ENCODE assay signal across 25 mouse cellular contexts in genomic region chr4:93579343-93579742, GRCm38 (mm10).
DNase-seq lines count a peak whose midpoint lies in the region; ATAC-seq lines count a peak whose summit lies in the region.
"Had no signal": no experiment of that assay in that cellular context is flagged by ENCODE, and none has a peak within 500 bp of the region (broad histone marks: within the 10 kb centered on the region; RNA-seq: fewer than 3 reads in every experiment).

No protein-coding gene starts in this region.

- H3K36me3 ChIP-seq in hindbrain, embryonic 14.5 days (replicated peaks; ENCODE audit: control insufficient read depth, insufficient read depth) = no peaks in the 10 kb centered on the region
- H3K36me3 ChIP-seq in hindbrain, embryonic 10.5 days = no peaks in the 10 kb centered on the region
- no peaks in the 10 kb centered on the region for H3K36me3 ChIP-seq in midbrain, embryonic 12.5 days
- H3K36me3 ChIP-seq in midbrain, embryonic 10.5 days = no peaks in the 10 kb centered on the region
- H3K36me3 ChIP-seq in embryonic facial prominence, embryonic 13.5 days = no peaks in the 10 kb centered on the region
- H3K36me3 ChIP-seq: embryonic facial prominence, embryonic 15.5 days; heart, embryonic 10.5 days; heart, embryonic 13.5 days; hindbrain, embryonic 12.5 days had no signal

- no peaks in the 10 kb centered on the region for H3K4me1 ChIP-seq in hindbrain, embryonic 14.5 days (replicated peaks; ENCODE audit: control insufficient read depth, insufficient read depth, low read length)
- H3K4me1 ChIP-seq in hindbrain, embryonic 10.5 days (replicated peaks) = no peaks in the 10 kb centered on the region
- H3K4me1 ChIP-seq in midbrain, embryonic 12.5 days = no peaks in the 10 kb centered on the region
- no peaks in the 10 kb centered on the region for H3K4me1 ChIP-seq in midbrain, embryonic 10.5 days
- H3K4me1 ChIP-seq in embryonic facial prominence, embryonic 13.5 days = no peaks in the 10 kb centered on the region
- H3K4me1 ChIP-seq: embryonic facial prominence, embryonic 15.5 days; forebrain, embryonic 13.5 days; heart, embryonic 10.5 days; heart, embryonic 13.5 days; hindbrain, embryonic 12.5 days had no signal

- no peaks in the 10 kb centered on the region for H3K27me3 ChIP-seq in hindbrain, embryonic 14.5 days (ENCODE audit: control insufficient read depth, insufficient read depth, low read length)
- no peaks in the 10 kb centered on the region for H3K27me3 ChIP-seq in hindbrain, embryonic 10.5 days (ENCODE audit: insufficient read depth, poor library complexity, severe bottlenecking)
- H3K27me3 ChIP-seq in midbrain, embryonic 12.5 days = no peaks in the 10 kb centered on the region
- H3K27me3 ChIP-seq in midbrain, embryonic 10.5 days (ENCODE audit: low read depth, poor library complexity, severe bottlenecking) = no peaks in the 10 kb centered on the region
- H3K27me3 ChIP-seq in embryonic facial prominence, embryonic 13.5 days = no peaks in the 10 kb centered on the region
- H3K27me3 ChIP-seq: embryonic facial prominence, embryonic 15.5 days; forebrain, embryonic 13.5 days; heart, embryonic 13.5 days; hindbrain, embryonic 12.5 days had no signal

- no peak overlapping the region for H3K4me2 ChIP-seq in hindbrain, embryonic 14.5 days (replicated peaks)
- H3K4me2 ChIP-seq in midbrain, embryonic 12.5 days (replicated peaks) = no peak overlapping the region
- H3K4me2 ChIP-seq in embryonic facial prominence, embryonic 13.5 days = no peak overlapping the region
- H3K4me2 ChIP-seq: embryonic facial prominence, embryonic 15.5 days; forebrain, embryonic 13.5 days; heart, embryonic 13.5 days; hindbrain, embryonic 12.5 days had no signal

- no peak overlapping the region for H3K9ac ChIP-seq in hindbrain, embryonic 14.5 days
- no peak overlapping the region for H3K9ac ChIP-seq in midbrain, embryonic 12.5 days (replicated peaks)
- H3K9ac ChIP-seq in embryonic facial prominence, embryonic 13.5 days = no peak overlapping the region
- H3K9ac ChIP-seq: embryonic facial prominence, embryonic 15.5 days; forebrain, embryonic 13.5 days; heart, embryonic 13.5 days; hindbrain, embryonic 12.5 days had no signal

- H3K9me3 ChIP-seq in hindbrain, embryonic 14.5 days (ENCODE audit: control insufficient read depth, low read length) = no peaks in the 10 kb centered on the region
- H3K9me3 ChIP-seq in hindbrain, embryonic 10.5 days = no peaks in the 10 kb centered on the region
- H3K9me3 ChIP-seq in midbrain, embryonic 12.5 days = no peaks in the 10 kb centered on the region
- no peaks in the 10 kb centered on the region for H3K9me3 ChIP-seq in midbrain, embryonic 10.5 days (replicated peaks)
- no peaks in the 10 kb centered on the region for H3K9me3 ChIP-seq in embryonic facial prominence, embryonic 13.5 days
- H3K9me3 ChIP-seq: embryonic facial prominence, embryonic 15.5 days; forebrain, embryonic 13.5 days; heart, embryonic 10.5 days; heart, embryonic 13.5 days; hindbrain, embryonic 12.5 days had no signal

- 86% methylated on average over 5 of the region's 5 CpGs for WGBS in hindbrain, embryonic 14.5 days
- 89% methylated on average over 5 of the region's 5 CpGs for WGBS in hindbrain, embryonic 10.5 days
- WGBS in midbrain, embryonic 12.5 days = 85% methylated on average over 5 of the region's 5 CpGs
- 88% methylated on average over 5 of the region's 5 CpGs for WGBS in midbrain, embryonic 10.5 days
- 86% methylated on average over 5 of the region's 5 CpGs for WGBS in embryonic facial prominence, embryonic 13.5 days

- DNase-seq in hindbrain, embryonic 14.5 days (ENCODE audit: low spot score) = no peak
- DNase-seq in hindbrain, embryonic 10.5 days (ENCODE audit: low spot score) = no peak
- DNase-seq in midbrain, embryonic 10.5 days (ENCODE audit: low spot score) = no peak
- DNase-seq: adrenal gland, adult 2 months; adrenal gland, postnatal 14 days; cerebellum, adult 11 months; cerebellum, adult 2 months; cerebellum, adult 9-11 months; cerebellum, postnatal 25 days; gastrocnemius, postnatal 10 days; gastrocnemius, postnatal 36 days; heart, adult 2 months; heart, postnatal 14 days; heart, postnatal 4 days had no signal

- no peak overlapping the region for H3K27ac ChIP-seq in hindbrain, embryonic 14.5 days
- H3K27ac ChIP-seq in hindbrain, embryonic 10.5 days = no peak overlapping the region
- no peak overlapping the region for H3K27ac ChIP-seq in midbrain, embryonic 12.5 days (replicated peaks)
- no peak overlapping the region for H3K27ac ChIP-seq in midbrain, embryonic 10.5 days (replicated peaks)
- H3K27ac ChIP-seq in embryonic facial prominence, embryonic 13.5 days = no peak overlapping the region
- H3K27ac ChIP-seq: embryonic facial prominence, embryonic 15.5 days; forebrain, embryonic 13.5 days; heart, adult 2 months; heart, embryonic 10.5 days; heart, embryonic 13.5 days; hindbrain, embryonic 12.5 days had no signal

- ATAC-seq in hindbrain, embryonic 14.5 days (ENCODE audit: low FRiP score) = 0 out of 2 replicates have a peak, but pooled peaks have one; percentile 17
- ATAC-seq in midbrain, embryonic 12.5 days (ENCODE audit: low FRiP score, low read depth) = peak; percentile 56; the same call in 1 of the 2 replicates
- peak; percentile 48; the same call in 1 of the 2 replicates for ATAC-seq in embryonic facial prominence, embryonic 13.5 days (ENCODE audit: insufficient number of reproducible peaks, insufficient read depth, low FRiP score, low TSS enrichment, low read depth)
- 0 out of 2 replicates have a peak, but pooled peaks have one; percentile 21 for ATAC-seq in megakaryocyte, adult 5-6 weeks (ENCODE audit: poor library complexity, severe bottlenecking)
- ATAC-seq: CD4-positive, CD25-positive, alpha-beta regulatory T cell, adult 4 months; forebrain, embryonic 13.5 days; forebrain, embryonic 16.5 days; hindbrain, embryonic 16.5 days had no signal

- H3K4me3 ChIP-seq in hindbrain, embryonic 14.5 days (replicated peaks; ENCODE audit: low read length) = no peak overlapping the region
- no peak overlapping the region for H3K4me3 ChIP-seq in hindbrain, embryonic 10.5 days
- no peak overlapping the region for H3K4me3 ChIP-seq in midbrain, embryonic 12.5 days
- no peak overlapping the region for H3K4me3 ChIP-seq in midbrain, embryonic 10.5 days
- no peak overlapping the region for H3K4me3 ChIP-seq in embryonic facial prominence, embryonic 13.5 days
- H3K4me3 ChIP-seq: embryonic facial prominence, embryonic 15.5 days; forebrain, embryonic 13.5 days; heart, adult 2 months; heart, embryonic 10.5 days; heart, embryonic 13.5 days; hindbrain, embryonic 12.5 days had no signal
